Mouse (Mus musculus) left cerebral cortex, postnatal 36 days (tissue): ENCODE measurements at regions not wholly inside any gene's neighbourhood (a gene's known extent, or its start where the extent isn't known, plus 50 kb on each side); places are given as distances from the start of the nearest gene placed in this dataset.
"Not testable (repeated sequence)": the region's sequence is repeated elsewhere in the genome, so short reads cannot be mapped to it uniquely, and the experiment has no call there.

ENCODE experiments used
- DNase-seq, 2 experiments: peaks; one replicate each; pipeline ENCODE4 v3.0.0; 2021 to 2022; ENCODE audit warnings: low spot score in 2 of 2, mixed read lengths in 1 of 2
- intact Hi-C: fragments of 180-260 bp; cut with DNase I; formaldehyde crosslinking; loops from one replicate; pipeline ENCODE4 v1.15.1; 2025

DNA sequence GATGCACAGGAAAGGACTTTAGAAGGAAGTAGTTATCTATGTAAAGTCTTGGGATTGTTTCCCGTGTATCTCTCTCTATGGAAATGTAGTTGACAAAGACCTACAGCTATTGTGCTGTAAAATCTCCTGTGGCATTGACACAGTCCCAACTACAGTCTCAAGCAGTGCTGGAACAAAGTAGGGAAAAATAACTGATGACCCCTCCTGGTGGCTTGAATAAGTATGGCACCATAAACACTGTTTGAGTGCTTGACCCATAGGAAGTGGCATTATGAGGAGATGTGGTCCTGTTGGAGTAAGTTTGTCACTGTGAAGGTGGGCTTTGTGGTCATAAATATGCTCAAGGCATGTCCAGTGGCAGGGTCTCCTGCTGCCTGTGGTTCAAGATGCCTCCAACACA lies 928.4 kb upstream of the Mms22l start:
- intact Hi-C loops: no loop called here

GRCm38 (mm10) chr4:23573013-23573412 lies 923.2 kb upstream of the Mms22l start:
- intact Hi-C loops: no loop called here
- no peak for DNase-seq

More for the DNA sequence above, 928.4 kb upstream of the Mms22l start:
- DNase-seq: no peak

DNA sequence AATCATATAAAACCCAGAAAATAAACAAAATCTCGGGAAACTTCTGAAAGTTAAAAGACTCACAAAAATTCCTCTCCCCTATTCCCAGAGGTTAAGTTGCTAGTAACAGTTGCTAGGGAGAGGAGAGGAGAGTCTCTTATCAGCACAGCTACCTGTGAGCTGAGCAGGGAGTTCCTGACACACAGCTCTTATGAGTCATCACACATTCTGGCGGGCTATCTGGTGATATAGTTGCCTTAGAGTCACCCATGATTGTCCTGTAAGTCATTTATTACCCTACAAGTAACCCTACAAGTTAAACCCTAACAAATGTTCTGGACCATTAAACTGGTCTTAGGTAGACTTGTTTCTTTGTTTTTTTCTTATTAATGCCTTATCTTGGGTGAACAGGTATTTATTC lies 908.8 kb upstream of the Mms22l start:
- intact Hi-C loops: no loop called here
- DNase-seq: no peak

- DNase-seq: no peak
- intact Hi-C loops: no loop called here
These were observed 905.4 kb upstream of the Mms22l start for GRCm38 (mm10) chr4:23590883-23591282.

DNA sequence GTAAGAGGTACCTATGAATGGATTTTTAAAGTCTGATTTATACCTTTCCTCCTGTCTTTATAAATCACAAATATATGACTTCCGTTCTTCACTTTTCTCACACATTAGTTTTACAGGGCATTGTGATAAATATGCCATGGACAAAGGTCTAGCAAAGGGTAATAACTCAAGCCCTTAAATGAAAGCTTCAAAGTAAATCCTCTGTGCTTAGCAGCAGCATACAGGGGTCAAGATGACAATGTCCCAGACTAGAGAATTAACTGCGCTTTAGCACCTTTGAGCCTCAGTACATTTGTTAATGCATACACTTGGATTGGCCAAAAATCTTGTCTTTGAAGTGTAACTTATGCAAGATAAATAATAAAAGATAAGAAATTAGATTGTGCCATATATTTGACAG lies 904.7 kb upstream of the Mms22l start:
- DNase-seq: no peak
- intact Hi-C loops: no loop called here

DNA sequence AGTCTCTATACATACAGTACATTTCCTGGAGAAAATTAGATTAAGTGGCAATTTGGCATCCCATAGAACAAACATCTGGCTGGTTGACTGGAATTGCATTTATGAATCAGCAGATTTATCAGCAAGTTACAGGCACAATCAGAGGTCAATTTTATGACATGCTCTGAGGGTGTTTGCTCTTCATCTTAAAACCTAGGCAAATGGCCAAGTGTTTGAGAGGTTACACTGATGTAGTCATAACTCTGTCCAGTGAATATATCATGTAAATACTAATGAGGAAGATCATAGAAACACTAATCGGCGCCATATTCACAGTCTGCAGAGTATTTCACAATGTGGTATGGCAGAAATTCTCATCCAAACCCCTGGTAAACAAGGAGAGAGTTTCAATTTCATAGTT lies 896.2 kb upstream of the Mms22l start:
- intact Hi-C loops: loop anchor here (5.0 to 10.0 kb wide), 2 partner anchors 552 to 1115 kb away; partner anchors contain the start of gene Pou3f2
- DNase-seq: no peak

GRCm38 (mm10) chr4:23601426-23602293 lies 894.6 kb upstream of the Mms22l start:
- intact Hi-C loops: loop anchor here (5.0 to 10.0 kb wide), 2 partner anchors 551 to 1117 kb away; partner anchors contain the start of gene Pou3f2
- peak in 1 of 2 experiments; percentile 13 for DNase-seq

DNA sequence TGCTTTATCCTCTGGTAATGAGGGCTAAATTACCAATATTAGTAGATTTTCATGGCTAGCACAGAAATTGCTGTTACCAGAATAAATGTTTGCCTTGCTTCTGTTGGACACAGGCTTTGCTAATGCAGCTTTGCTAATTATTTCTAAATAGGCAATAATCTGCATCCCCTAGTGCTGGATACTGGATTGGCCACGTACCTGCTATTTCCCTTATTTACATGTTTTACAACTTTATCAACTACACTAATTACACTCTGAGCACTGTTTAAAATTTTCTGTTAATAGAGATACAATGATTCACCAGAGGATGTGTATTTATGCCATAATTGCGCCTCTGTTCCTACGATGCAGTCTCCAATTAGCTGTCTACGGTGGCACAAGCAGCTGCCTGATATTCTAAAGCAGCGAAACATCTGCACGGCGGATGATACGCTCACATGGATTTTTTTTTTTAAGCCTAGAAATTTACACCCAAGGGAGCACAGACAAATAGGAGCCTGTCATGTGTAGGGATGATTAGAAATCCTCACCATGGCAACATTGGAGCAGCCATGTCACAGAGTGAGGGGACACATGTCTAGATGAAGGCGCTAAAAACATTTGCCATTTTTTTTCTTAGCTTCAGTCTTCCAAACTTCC lies 893.8 kb upstream of the Mms22l start:
- intact Hi-C loops: loop anchor here (5.0 to 10.0 kb wide), 2 partner anchors 550 to 1118 kb away; partner anchors contain the start of gene Pou3f2
- no peak for DNase-seq

- intact Hi-C loops: loop anchor here (10.0 kb wide), 1 partner anchor 1123 kb away; the partner anchor contains the start of gene Pou3f2
- DNase-seq: no peak
These were observed 888.9 kb upstream of the Mms22l start for GRCm38 (mm10) chr4:23607348-23607747.

GRCm38 (mm10) chr4:23621208-23621607 lies 875.0 kb upstream of the Mms22l start:
- DNase-seq: no peak
- intact Hi-C loops: no loop called here

DNA sequence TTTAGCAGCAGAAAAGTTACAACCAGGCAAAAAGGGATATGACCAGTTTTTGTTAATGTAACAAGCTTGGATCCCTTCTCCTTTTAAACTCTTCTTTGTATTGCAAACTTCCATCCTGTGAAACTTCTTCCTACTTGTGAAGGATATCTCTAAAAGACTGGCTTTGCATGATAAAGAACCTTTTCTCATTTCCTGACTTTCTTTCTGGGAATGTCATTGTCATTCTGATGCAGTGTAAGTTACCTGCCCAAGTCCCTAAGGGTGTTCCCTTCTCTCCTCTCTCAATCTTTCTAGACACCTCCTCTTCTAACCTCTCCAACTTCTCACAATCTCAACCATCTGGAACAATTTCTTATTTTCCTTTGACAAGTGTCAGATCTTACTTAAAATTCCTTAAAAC lies 874.0 kb upstream of the Mms22l start:
- intact Hi-C loops: no loop called here

GRCm38 (mm10) chr4:23636231-23636928 lies 859.9 kb upstream of the Mms22l start:
- no peak for DNase-seq
- intact Hi-C loops: no loop called here

More for the DNA sequence above, 874.0 kb upstream of the Mms22l start:
- no peak for DNase-seq

- no peak for DNase-seq
- intact Hi-C loops: no loop called here
These were observed 859.4 kb upstream of the Mms22l start for GRCm38 (mm10) chr4:23636929-23637235.

- intact Hi-C loops, DNase-seq: not testable (repeated sequence)
These were observed 839.6 kb upstream of the Mms22l start for GRCm38 (mm10) chr4:23656671-23657070.

DNA sequence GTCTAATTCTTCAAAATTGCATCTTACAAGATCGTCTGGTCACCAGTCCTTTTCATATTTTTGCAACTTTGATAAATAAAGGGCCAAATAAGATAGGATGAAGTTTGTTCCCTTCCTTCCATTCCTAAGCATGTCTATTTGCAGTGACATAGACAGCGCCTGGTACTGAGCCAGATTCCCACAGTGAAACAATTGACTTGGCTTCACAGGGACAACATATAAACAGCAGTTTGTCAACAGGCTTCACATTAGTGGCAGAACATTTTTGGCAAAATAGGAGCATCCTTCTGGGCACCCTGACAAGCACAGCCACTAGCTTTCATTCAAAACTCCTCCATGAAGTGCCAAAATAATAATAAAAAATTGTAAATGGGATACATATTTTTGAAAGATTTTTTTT lies 827.4 kb upstream of the Mms22l start:
- no peak for DNase-seq
- intact Hi-C loops: no loop called here

- DNase-seq: no peak
- intact Hi-C loops: no loop called here
These were observed 792.6 kb upstream of the Mms22l start for GRCm38 (mm10) chr4:23703626-23704025.

DNA sequence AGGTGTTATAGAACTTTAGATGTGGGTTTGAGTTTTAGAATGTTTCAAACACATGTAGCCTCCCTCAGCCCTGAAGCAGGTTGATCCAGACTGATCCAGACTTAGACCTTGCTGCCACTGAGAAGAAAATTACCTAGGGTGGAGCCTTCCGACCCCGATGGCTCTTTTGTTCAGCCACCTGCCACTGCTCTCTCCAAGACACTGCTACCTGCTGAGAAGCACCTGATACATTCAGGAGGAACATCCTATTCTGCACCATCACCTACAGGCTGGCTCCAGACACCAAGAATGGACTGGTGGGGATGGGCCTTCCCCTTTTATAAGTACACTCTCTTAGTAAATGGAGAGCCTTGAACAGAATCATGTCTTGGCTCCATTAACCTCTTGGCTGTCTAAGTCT lies 785.5 kb upstream of the Mms22l start:
- no peak for DNase-seq
- intact Hi-C loops: no loop called here

DNA sequence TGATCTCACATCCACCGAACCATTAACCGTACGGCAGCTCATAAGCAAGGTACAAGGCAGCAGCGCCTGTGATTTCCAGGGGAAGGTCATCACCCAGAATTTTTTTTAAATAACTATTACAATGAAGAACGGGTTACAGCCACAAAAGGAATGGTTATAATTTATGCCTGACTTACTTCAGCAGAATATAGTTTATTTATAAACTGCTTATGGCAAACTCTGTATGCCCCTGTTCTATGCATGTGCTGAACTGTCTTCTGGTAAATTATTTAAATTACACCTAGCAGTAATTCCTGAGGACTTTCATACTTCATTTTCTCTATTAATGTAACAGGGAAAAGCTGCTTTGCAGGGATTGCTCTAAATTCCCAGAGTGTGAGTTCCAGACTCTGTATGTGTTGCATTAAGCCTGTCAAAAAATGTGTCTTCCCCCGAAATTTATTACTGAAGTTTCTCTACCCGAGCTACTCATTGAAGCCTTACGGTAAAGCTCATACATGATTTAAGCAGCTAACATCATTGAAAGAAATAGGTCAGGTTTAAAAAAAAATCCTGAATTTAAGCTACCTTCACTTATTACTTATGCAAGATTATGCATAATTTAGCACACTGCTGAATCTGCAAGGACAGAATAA lies 782.4 kb upstream of the Mms22l start:
- DNase-seq: no peak
- intact Hi-C loops: no loop called here

GRCm38 (mm10) chr4:23727846-23728245 lies 768.4 kb upstream of the Mms22l start:
- intact Hi-C loops: no loop called here
- DNase-seq: no peak

DNA sequence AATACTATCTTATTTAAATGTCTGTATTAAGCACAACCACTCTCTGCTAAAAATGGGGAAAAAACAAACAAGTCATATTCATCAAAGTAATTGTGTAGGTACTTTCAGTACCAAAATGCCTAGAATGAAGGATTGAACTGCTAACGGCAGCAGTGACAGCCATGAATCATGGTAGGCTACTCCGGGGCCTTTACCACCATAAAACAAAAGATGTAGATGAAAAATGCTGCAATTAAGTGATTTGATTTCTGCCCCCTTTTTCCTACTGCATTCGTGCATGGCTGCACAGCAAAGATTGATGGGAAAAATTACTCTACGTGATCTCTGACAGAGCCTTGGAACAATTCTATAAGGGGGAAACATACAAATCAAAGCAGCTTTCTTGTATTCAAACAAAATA lies 763.8 kb upstream of the Mms22l start:
- intact Hi-C loops: no loop called here
- no peak for DNase-seq
